Mouse (Mus musculus) mouse embryonic stem cell (cell line): ENCODE data around the gene Tmem132c.
"Not testable (repeated sequence)": the region's sequence is repeated elsewhere in the genome, so short reads cannot be mapped to it uniquely, and the experiment has no call there.

Experiments
- in situ Hi-C, 2 experiments: fragments of 300-500 bp; cut with MboI; formaldehyde crosslinking; loops; 1 replicate in 1 of 2; 3 replicates in 1 of 2; pipeline ENCODE4 v1.14.3; 2019 to 2020; ENCODE audit warnings: low sequenced_read_pairs in 2 of 2, low pct_unique_long_range_greater_than_20kb in 1 of 2, mixed read lengths in 1 of 2; ENCODE audit not compliant: unreplicated experiment in 1 of 2

Tmem132c gene

GRCm38 (mm10) chr5:127324645-127325044 lies 83.0 kb downstream of the Tmem132c start:
- in situ Hi-C loops: no loop called here

- in situ Hi-C loops: no loop called here
Observed at GRCm38 (mm10) chr5:127336048-127336907, 94.7 kb downstream of the Tmem132c start.

GRCm38 (mm10) chr5:127336908-127337265 lies 95.3 kb downstream of the Tmem132c start:
- in situ Hi-C loops: no loop called here

- in situ Hi-C loops: no loop called here
Observed at GRCm38 (mm10) chr5:127339016-127339435, 97.4 kb downstream of the Tmem132c start.

- in situ Hi-C loops: no loop called here
Observed at GRCm38 (mm10) chr5:127341158-127341557, 99.5 kb downstream of the Tmem132c start.

- in situ Hi-C loops: no loop called here
Observed at GRCm38 (mm10) chr5:127344721-127345120, 103.1 kb downstream of the Tmem132c start.

- in situ Hi-C loops: no loop called here
Observed at GRCm38 (mm10) chr5:127346364-127346763, 104.8 kb downstream of the Tmem132c start.

- in situ Hi-C loops: no loop called here
Observed at GRCm38 (mm10) chr5:127347053-127347748, 105.6 kb downstream of the Tmem132c start.

GRCm38 (mm10) chr5:127349221-127350065 lies 107.8 kb downstream of the Tmem132c start:
- in situ Hi-C loops: no loop called here

- in situ Hi-C loops: no loop called here
Observed at GRCm38 (mm10) chr5:127353002-127353401, 111.4 kb downstream of the Tmem132c start.

GRCm38 (mm10) chr5:127355836-127356235 lies 114.2 kb downstream of the Tmem132c start:
- in situ Hi-C loops: no loop called here

GRCm38 (mm10) chr5:127357878-127358277 lies 116.3 kb downstream of the Tmem132c start:
- in situ Hi-C loops: not testable (repeated sequence)

GRCm38 (mm10) chr5:127361145-127361544 lies 119.5 kb downstream of the Tmem132c start:
- in situ Hi-C loops: no loop called here

GRCm38 (mm10) chr5:127365061-127365460 lies 123.5 kb downstream of the Tmem132c start:
- in situ Hi-C loops: no loop called here

GRCm38 (mm10) chr5:127368191-127368590 lies 126.6 kb downstream of the Tmem132c start:
- in situ Hi-C loops: no loop called here

GRCm38 (mm10) chr5:127369812-127370211 lies 128.2 kb downstream of the Tmem132c start:
- in situ Hi-C loops: no loop called here

- in situ Hi-C loops: no loop called here
Observed at GRCm38 (mm10) chr5:127370503-127370902, 128.9 kb downstream of the Tmem132c start.

GRCm38 (mm10) chr5:127374251-127374650 lies 132.6 kb downstream of the Tmem132c start:
- in situ Hi-C loops: no loop called here

GRCm38 (mm10) chr5:127375654-127376053 lies 134.0 kb downstream of the Tmem132c start:
- in situ Hi-C loops: no loop called here
